Mouse (Mus musculus) thymus, postnatal 10 days (tissue): ENCODE measurements around the gene Lrrfip1.

Experiments used
- DNase-seq, 2 experiments: peaks; one replicate each; pipeline ENCODE4 v3.0.0; 2021; ENCODE audit warnings: low spot score in 2 of 2

Lrrfip1 gene

GRCm38 (mm10) chr1:91023960-91024359 is 25.4 kb downstream of the Lrrfip1 start:
- DNase-seq, result no peak

- DNase-seq, result no peak
These were observed 25.9 kb downstream of the Lrrfip1 start for GRCm38 (mm10) chr1:91024464-91024863.

GRCm38 (mm10) chr1:91026945-91027344 is 28.4 kb downstream of the Lrrfip1 start:
- no peak for DNase-seq

- no peak for DNase-seq
These were observed 31.8 kb downstream of the Lrrfip1 start for GRCm38 (mm10) chr1:91030383-91030782.

DNA sequence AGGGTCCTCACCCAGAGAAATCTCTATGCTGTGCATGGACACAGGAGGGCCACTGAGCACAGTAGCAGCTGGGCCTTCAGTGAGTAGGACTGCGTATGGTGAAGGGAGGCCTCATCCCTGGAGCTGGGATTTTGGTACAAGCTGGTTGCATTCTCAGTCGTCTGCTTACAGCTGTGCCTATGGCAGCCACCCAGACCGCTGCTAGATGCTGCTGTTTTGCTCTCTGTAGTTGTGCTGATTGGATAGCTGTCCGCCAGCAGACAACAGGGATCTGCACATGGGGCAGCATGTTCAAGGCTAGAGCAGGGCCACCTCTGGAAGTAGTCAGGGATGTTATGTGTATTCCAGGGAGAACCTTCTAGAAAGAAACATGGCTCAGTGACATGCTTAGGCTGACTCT is 33.0 kb downstream of the Lrrfip1 start:
- DNase-seq, result no peak

DNA sequence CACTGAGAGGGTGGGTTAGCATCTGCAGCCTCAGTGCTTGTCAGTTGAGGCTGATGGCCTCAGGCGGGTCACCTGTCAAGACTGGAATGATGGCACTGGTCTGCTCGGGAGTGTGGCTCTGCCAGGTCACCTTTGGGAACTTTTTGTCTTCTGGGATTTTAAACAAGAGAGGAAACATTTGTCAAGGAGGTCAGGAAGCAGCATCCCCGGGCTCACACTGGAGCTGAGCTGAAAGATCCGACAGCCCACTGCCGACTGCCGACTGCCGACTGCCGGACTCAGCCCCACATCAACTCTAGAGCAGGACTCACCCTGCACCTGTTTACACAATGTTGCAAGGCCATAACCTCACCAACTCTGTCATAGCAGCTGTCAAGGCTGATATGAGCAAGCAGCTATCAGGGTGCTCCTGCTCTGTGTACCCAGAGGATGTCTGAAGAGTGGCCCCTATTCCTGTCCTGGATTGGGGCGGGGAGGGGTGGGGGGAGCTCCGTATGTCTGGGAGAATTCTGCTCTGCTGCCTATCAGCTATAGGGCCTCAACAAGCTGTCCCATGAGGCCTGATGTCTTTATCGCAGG is 33.9 kb downstream of the Lrrfip1 start:
- DNase-seq, result no peak

- no peak for DNase-seq
These were observed 36.0 kb downstream of the Lrrfip1 start for GRCm38 (mm10) chr1:91034547-91034946.

GRCm38 (mm10) chr1:91035266-91035665 is 36.7 kb downstream of the Lrrfip1 start:
- DNase-seq, result no peak

DNA sequence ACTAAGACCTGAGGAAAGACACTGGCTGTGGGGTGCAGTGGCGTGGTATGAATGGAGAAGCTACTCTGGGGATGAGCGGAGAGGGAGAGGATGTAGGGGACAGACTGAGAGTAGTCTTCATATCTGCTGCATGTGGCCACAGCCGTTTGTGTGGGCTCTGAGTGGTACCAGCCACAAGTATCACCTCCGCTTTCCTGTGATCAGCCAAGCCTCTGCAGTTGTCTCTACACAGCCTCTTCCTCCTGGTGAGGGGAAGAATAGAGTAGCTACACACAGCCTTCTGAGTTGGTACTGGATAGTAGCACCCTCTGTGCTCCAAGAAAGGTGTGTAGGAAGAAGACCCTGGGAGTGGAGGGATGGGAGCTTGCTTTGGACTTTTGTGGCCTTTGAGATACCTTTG is 38.7 kb downstream of the Lrrfip1 start:
- no peak for DNase-seq

DNA sequence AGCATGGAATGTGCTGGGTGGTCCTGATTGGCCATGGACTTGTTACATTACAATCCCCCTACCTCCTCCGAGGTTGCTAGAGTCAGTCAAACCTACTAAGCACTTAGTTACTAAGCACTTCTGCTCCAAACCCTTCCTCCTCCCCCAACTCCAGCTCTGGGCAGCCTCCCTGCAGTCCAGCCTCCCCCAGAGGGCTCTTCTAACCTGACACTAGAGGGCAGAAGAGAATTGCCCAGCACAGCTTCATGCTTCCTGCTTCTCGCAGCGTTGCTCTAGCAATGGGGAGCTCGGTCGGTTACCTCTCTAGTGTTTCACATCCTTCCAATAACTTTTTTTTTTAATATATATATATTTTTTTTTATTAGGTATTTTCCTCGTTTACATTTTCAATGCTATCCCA is 39.5 kb downstream of the Lrrfip1 start:
- DNase-seq, result peak; percentile 53 to 72

DNA sequence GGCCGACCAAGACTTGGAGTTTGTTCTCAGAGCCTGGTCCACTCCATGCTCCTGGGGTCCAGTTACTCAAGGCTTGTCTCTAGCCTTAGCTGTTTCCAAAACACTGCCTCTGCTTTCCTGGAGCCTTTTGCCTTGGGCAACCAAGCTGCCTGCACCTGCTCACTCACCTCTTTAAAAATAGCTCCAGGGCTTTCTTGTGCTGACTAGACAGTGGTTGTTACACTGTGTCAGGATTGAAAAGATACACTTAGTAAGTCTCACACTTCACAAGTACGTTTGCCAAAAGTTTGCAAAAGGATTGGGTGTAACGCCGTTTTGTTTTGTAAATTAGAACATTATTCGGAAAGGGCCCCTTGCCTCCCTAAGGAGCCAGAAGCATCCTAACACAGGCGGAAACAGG is 40.0 kb downstream of the Lrrfip1 start:
- no peak for DNase-seq

DNA sequence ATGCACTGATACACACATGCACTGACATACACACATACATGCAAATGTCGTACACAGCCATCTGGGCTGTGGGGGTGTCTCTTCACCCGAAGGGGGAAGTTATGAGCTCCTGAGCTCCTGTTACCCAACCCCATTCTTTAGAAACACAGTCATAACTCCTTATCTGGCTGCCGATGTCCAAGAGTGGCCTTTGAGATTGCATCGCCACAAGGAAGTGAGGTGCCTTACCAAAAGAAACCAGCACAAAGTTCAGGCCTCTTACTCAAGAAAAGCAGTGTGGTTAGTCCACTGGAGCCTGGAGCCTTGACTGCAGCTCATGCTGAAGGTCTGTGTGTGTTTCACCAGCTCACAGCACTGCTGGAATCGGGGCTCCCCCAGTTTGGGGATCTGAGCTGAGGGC is 43.1 kb downstream of the Lrrfip1 start:
- DNase-seq, result no peak

GRCm38 (mm10) chr1:91043191-91043590 is 44.7 kb downstream of the Lrrfip1 start:
- no peak for DNase-seq

GRCm38 (mm10) chr1:91044176-91044575 is 45.6 kb downstream of the Lrrfip1 start:
- no peak for DNase-seq

DNA sequence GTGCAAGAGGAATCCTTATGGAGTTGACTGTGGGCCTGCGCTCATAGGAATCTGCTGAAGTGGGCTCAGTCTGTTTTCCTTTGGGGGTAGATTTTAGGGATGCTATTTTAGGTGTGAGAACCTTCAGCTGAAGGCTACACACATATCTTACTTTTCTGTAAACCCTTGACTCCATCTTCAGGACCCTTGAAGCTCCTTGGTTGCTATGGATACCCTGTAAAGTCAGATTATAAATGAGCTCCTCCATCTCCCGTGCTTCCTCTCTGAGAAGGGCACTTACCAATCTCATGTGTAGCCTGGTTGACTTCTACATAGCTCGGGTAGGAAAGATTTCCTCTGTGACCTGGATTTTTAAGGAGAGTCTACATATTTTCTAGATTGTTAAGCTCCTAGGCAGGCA is 46.1 kb downstream of the Lrrfip1 start:
- DNase-seq, result no peak

DNA sequence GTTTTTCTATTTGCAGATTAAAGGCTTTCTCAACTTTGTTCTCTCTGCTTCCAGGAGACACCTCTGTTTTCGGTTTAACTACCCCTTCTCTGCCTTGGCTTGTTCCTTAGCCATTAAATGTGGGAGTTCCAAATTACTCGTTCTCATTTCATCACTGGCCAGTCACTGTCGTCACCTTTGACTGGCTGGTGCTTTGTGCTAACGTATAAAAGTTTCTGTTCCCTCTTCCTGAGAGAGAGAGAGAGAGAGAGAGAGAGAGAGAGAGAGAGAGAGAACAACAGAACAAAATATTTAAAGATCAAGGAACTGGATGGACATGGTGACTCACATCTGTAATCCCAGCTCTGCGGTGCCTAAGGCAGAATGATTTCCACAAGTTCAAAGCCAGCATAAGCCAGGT is 47.7 kb downstream of the Lrrfip1 start:
- no peak for DNase-seq

DNA sequence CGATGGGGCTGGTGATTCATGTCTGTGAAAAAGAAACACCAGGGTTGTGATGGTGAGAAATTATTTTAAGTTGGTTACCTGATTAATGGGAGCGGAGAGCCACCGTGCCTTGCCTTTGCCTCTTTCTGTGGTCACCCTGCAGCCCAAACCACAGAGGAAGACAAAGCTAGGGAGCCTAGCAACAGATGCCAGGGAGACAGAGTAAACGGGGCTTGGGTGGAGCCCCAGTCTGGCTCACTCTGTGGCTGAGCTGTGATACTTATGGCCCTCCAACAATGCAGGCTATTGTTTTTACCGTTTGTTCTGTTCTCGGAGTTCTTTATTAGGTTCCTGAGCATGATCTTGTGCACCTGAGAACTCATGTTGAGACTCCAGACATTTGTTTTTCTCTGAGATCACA is 50.8 kb downstream of the Lrrfip1 start:
- no peak for DNase-seq

GRCm38 (mm10) chr1:91051461-91052094 is 53.0 kb downstream of the Lrrfip1 start:
- no peak for DNase-seq

DNA sequence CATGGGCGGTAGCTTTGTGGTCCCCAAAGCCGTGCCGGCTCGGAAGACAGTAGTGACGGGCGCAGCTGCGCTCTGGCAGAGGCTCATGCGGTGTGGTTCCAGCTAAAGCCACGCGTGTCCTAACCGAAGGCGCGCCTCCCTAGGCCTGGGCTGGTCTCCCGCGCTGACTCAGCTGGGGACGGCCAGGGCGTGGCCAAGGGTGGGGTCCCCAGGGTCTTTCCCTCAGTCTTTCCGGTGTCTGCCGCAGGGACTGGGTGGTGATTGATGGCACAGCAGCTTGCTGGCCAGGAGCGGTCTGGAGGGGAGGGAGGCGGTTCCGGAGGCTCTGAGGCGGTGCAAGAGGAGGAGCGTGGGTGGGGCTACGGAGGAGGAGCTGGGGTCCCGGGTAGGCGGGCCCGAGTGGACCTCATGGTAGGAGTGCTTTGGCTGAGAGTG is 54.2 kb downstream of the Lrrfip1 start:
- DNase-seq, result peak; percentile 83 to 87

GRCm38 (mm10) chr1:91053218-91054073 is 54.9 kb downstream of the Lrrfip1 start:
- peak; percentile 72 to 81 for DNase-seq

GRCm38 (mm10) chr1:91054074-91054471 is 55.5 kb downstream of the Lrrfip1 start:
- no peak for DNase-seq

DNA sequence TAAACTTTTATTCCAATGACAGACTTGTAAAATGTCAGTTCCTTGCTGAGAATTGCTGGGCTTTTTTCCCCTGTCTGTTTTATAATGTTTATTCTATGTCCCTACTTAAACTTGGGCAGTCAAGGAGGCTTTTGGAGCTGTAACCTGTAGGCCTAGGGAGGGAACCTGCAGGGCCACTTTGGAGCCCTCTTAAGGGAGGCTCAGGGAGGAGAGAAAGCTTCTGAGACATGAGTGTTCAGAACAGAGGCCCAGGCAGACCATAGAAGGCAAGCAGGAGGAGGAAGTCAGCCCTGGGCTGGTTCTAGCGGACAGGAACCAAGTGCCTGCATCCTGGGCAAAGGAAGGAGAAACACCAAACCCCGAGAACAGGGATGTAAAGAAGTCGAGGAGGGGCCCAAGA is 56.3 kb downstream of the Lrrfip1 start:
- peak; percentile 28 to 43 for DNase-seq

DNA sequence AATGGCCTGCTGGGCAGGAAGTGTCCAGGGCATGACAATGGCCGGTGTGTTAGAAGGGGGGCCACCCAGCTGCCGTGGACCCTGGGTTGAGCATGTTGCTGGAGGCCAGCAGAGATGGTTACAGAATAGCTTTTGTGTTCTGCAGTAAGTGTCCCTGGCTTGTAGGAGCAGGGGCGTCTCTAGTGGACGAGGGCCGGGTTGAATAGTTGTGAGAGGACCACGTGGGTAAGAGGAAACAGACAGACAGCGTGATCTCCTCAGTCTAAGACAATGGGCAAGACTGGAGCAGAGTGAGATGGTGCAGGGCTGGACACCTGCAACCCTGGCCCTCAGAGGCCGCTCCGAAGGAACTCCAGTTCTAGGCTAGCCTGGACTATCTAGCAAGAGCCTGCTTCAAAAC is 57.2 kb downstream of the Lrrfip1 start:
- no peak for DNase-seq
